Mouse (Mus musculus) cortical plate, adult 2 months (tissue): ENCODE measurements around the gene Bicd1.

ENCODE experiments used
- CTCF ChIP-seq: fragments of 200-500 bp; IDR thresholded peaks from 2 replicates; pipeline ENCODE4 v1.5.1; 2011; ENCODE audit warnings: mild to moderate bottlenecking, control low read depth, low read length; ENCODE audit not compliant: insufficient read depth; ENCODE audit errors: extremely low read depth
- POLR2A ChIP-seq: fragments of 200-500 bp; IDR thresholded peaks from 2 replicates; pipeline ENCODE4 v1.6.1; 2011; ENCODE audit warnings: mild to moderate bottlenecking, low read length, control low read depth; ENCODE audit not compliant: insufficient read depth; ENCODE audit errors: extremely low read depth

GRCm38 (mm10) chr6:149374986-149375457 lies 33.7 kb upstream of the Bicd1 start:
- TF ChIP-seq CTCF (peak; percentile 55), POLR2A (no peak)
